Mouse (Mus musculus): ENCODE measurements around the gene Smco3. TPM values are rescaled to one million over a fixed set of nuclear protein-coding genes. Genes with fewer than 3 reads are reported as not detected.
A peak's percentile ranks its signal among the peaks of the same experiment; 100 is the strongest.
"Not testable (repeated sequence)": the region's sequence is repeated elsewhere in the genome, so short reads cannot be mapped to it uniquely, and the experiment has no call there.

Gene Smco3
- total RNA-seq, 2 experiments from 2014 or later, result 2.1 to 4.2 TPM

GRCm38 (mm10) chr6:136808631-136809046, 26.6 kb downstream of the Smco3 start:
- intact Hi-C loops (cut with DNase I), result no loop called here
- DNase-seq (ENCODE audit: low spot score in 2 of 2), result peak; percentile 45 to 60

DNA sequence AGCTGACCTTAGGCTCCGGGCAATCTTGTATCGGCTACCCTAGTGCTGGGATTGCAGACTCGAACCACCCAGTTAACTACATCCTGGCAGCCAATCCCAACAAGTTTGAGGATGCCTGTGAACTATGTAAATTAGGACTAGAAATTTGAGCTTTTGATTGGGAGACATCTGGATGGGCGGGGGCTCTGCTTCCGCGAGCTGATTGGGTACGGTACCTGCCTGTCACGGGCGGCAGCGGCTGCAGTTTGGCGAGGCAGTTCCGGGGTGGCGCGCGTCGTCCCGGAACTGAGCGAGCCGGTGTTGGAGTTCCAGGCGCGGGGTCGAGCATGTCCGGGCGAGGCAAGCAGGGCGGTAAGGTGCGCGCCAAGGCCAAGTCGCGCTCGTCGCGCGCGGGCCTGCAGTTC, 27.2 kb downstream of the Smco3 start, which contains the start of gene H2afj:
Gene H2afj (plus strand): TSS at position 231 of the 404 bp plus-strand sequence.
- intact Hi-C loops (cut with DNase I), result no loop called here

DNA sequence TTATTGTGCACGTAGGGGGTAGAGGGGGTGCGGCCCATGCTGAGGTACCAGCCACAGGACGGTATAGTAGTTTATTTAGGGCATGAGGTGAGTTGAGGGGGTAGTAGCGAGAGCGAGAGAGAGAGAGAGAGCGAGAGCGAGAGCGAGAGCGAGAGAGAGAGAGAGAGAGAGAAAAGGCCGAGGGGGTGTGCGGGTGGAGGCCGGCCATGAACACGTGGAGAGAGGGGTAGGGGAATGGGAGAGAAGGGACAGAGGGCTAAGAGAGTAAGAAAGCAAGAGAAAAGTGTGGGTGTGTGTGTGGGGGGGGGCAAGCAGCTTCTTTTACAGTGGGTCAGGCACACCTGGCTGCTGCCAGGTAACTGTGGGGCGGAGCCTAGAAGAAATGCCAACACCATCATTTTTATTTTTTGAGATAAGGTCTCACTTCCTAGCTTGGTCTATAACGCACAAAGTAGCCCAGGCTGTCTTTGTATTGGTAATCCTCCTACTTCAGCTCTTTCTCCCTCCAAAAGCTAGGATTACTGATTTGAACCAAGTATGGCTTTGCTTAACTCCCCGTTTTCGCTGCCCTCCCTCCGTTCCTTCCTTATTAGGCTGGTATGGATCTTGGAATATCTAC, 27.7 kb downstream of the Smco3 start:
- intact Hi-C loops (cut with DNase I), result no loop called here
- DNase-seq (ENCODE audit: low spot score in 2 of 2), result no peak

More for the DNA sequence above, 27.2 kb downstream of the Smco3 start, which contains the start of gene H2afj:
- peak; percentile 98 for DNase-seq (ENCODE audit: low spot score in 2 of 2)

DNA sequence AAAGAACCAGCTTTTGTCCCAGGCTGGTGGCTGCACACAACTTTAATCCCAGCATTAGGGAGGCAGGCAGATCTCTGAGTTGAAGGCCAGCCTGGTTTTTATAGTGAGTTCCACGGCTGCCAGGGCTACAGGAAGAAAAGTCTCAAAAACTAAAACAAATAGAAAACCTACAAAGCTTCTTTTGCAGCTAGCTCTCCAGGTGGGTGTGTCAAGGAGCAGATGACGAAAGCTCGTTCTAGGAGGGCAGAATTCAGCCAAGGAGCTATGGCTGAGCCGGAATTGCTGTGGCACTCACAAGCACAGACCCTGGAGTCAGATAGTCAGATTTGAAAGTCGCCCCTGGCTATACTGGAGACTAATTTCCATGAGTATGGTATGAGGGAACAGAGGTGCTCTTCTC, 28.4 kb downstream of the Smco3 start:
- intact Hi-C loops (cut with DNase I), result no loop called here

GRCm38 (mm10) chr6:136805409-136805775, 29.9 kb downstream of the Smco3 start:
- intact Hi-C loops (cut with DNase I), result no loop called here
- DNase-seq (ENCODE audit: low spot score in 2 of 2), result no peak

More for the DNA sequence above, 28.4 kb downstream of the Smco3 start:
- no peak for DNase-seq (ENCODE audit: low spot score in 2 of 2)

DNA sequence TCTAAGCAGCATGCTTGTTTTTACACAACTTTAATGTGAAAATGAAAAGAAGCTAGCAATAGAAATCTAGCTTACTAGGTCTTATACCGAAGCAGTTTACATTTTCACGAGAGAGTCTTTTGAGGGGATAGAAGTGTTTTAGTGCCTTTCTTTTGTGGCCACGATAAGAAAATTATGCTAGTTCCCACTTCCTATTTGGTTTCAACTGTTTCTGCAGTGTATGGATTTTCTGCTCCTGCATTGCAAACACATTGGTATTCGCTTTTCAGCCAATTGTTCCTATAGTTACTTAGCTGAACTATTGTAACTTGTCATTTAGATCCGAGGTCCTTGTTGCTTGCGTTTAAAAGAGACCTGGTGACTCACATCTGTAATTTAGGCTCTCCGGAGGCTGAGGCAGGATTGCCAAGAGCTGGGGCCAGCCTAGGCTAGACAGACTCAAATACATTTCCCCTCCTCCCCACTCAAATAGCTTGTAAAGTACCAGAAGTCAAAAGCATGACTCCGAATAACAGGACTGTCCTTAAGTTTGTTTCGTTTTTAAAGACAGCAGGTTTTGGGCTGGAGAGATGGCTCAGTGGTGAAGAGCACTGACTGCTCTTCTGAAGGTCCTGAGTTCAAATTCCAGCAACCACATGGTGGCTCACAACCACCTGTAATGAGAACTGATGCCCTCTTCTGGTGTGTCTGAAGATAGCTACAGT, 30.4 kb downstream of the Smco3 start:
- intact Hi-C loops (cut with DNase I), result no loop called here
- DNase-seq (ENCODE audit: low spot score in 2 of 2), result no peak

DNA sequence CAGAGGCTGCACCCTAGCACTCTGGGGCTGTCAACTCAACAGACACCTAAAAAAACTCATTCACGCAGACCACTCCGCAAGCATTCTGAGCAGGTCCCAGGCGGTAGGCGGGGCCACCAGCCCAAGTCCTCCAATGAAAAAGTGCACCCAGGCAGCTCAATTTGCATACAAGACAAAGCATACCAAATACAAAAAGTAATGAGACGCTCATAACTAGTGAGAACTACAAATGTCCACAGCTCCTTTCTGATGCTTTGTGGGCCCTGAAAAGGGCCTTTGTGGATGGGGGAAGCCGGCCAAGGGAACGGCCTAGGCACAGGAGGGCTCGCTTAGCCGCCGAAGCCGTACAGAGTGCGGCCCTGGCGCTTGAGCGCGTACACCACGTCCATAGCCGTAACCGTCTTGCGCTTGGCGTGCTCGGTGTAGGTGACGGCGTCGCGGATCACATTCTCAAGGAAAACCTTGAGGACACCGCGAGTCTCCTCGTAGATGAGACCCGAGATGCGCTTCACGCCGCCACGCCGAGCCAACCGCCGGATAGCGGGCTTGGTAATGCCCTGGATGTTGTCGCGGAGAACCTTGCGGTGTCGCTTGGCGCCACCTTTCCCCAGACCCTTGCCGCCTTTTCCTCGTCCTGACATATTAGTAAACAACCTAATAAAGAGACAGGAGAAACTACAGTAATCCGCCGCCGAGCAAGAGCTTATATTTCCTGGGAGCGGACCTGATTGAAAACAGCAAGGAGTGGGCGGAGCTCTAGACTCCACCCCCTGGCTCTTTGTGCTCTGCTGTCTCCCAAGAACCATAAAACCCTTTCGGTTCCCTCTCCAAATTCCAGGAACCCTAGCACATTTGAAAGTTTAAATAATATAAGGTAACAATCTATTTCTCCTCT, 31.3 kb downstream of the Smco3 start, which contains the start of gene Hist4h4:
Gene Hist4h4 (minus strand): TSS at position 677 of the 895 bp plus-strand sequence.
- peak; percentile 96 to 98 for DNase-seq (ENCODE audit: low spot score in 2 of 2)
- intact Hi-C loops (cut with DNase I), result no loop called here

DNA sequence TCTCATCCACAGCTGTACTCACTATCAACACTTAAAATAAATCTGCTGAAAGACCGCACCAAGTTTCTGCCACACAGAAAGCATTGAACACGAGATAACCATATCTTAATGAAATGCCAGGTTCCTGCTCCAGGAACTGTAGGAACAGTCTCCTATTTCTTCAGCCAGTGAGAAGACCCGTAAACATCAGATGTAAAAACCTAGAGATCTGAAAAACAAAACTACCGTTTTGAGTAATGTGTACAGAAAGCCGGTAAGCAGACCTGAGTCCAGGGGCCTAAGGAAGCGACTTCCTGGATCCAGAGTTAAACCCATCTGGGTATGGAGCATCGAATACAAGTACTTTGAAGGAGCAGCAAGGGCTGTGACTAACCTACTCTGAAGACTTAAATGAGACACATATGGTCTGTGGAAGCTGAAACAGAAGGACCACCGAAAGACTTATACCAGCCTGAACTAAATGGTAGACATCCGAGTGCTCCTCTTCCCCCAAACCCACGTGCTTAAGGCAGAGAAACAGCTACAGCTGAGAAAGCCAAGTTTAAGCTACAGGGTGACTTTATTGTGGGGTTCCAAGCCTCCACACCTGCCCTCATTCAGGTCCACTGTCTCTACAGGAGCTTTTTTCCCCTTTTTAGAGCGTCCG, 32.0 kb downstream of the Smco3 start:
- DNase-seq (ENCODE audit: low spot score in 2 of 2), result no peak
- intact Hi-C loops (cut with DNase I), result no loop called here

DNA sequence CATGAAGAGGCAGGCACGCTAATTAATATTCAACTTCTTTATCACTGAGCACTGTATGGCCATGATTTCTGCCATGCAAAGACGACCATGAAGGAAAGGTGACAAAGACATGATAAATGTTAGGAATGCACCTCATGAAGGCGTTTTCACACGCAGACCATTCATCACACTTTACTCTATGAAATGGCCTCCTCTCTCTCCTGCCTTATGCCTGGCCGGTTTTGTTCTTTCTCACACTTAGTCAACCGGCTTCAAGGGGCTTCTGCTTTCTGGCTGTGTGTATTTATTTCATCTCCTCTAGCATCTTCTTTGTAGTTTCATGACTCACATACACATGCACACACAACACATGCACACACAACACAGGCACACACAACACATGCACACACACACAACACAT, 34.0 kb downstream of the Smco3 start:
- no peak for DNase-seq (ENCODE audit: low spot score in 2 of 2)
- intact Hi-C loops (cut with DNase I), result no loop called here

GRCm38 (mm10) chr6:136800710-136801109, 34.5 kb downstream of the Smco3 start:
- DNase-seq (ENCODE audit: low spot score in 2 of 2), result no peak
- intact Hi-C loops (cut with DNase I), result no loop called here

DNA sequence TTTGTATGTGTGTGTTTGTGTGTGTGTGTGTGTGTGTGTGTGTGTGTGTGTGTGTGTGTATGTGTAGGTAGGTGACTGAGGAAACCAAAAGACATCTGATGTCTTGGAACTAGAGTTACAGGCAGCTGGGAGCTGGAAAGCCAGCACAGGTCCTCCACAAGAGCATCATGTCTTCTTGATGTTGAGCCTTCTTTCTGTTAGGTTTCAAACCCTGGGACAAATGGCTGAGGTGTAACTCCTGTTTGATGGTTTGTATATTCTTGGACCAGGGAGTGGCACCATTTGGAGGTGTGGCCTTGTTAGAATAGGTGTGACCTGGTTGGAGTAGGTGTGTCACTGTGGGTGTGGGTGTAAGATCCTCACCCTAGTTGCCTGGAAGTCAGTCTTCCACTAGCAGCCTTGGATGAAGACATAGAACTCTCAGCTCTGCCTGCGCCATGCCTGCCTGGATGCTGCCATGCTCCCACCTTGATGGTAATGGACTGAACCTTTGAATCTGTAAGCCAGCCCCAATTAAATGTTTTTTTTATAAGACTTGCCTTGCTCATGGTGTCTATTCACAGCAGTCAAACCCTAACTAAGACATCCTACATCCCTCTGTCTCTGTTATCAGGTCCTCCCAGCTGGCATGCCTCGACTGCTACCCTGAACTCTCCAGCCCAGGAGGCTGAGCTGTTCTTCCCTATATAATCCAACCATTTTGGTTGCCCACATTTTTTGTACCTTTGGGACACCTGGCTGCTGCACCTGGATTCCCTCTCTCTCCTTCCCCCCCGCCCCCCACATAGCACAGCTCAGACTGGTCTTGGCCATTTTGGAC, 37.2 kb downstream of the Smco3 start:
- DNase-seq (ENCODE audit: low spot score in 2 of 2); intact Hi-C loops (cut with DNase I): not testable (repeated sequence)

DNA sequence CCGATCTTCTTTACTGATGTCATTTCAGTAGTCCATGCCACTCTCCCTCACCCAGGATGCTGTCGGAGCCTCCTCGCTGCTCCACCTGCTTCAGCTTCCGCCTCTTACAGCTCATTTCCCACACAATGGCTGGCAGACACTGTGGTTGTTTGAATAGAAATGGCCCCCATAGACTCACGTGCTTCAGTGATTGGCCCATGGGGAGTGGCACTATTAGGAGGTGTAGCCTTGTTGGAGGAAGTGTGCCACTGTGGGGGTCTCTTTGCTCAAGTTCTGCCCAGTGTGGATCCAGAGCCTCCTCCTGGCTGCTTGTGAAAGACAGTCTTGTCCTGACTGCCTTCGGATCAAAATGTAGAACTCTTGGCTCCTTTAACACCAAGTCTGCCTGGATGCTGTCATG, 39.4 kb downstream of the Smco3 start:
- no peak for DNase-seq (ENCODE audit: low spot score in 2 of 2)
- intact Hi-C loops (cut with DNase I), result no loop called here

- intact Hi-C loops (cut with DNase I), result no loop called here
- DNase-seq (ENCODE audit: low spot score in 2 of 2), result no peak
These were observed 40.1 kb downstream of the Smco3 start for GRCm38 (mm10) chr6:136795110-136795509.

GRCm38 (mm10) chr6:136793831-136794525, 41.3 kb downstream of the Smco3 start:
- intact Hi-C loops (cut with DNase I), result no loop called here

DNA sequence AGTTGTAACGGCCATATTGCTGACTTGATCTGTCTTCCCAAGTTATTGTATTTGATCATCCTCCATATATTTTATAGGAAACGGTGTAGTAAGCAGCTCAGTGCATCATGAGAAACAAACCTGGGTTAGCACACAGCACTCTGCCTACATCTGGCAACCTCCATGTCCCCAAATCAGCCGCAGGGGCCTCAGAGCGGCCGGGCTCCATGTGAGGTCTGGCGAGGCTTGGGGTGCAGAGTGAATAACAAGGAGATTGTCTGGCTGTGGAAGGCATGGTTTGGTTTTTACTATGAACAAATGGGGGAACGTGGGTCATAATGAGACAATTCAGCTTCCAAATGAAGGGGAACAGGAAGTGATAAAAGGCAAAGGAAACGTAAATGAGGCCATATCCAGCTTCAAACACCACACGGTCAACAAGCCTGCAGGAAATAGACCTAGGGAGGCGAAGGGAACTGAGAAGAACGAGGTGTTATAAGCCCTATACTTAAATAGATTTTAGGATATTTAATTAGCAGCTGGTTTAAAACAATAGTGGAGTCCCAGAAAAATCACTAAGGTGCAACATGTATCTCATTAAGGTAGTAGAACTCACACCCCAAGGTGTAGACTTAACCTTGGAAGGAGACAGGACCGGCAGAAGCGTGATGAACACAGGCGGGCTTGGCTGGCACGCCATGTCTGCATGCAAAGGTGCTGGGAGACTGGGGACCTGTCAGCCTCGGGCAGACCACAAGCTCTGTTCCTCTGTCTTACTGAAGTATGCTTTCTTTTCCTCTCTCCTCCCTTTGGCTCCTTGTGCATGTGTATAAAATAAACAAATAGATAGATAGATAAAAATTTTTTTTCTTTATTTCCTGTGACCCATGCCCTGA, 42.1 kb downstream of the Smco3 start:
- intact Hi-C loops (cut with DNase I), result no loop called here
- DNase-seq (ENCODE audit: low spot score in 2 of 2), result no peak

More at GRCm38 (mm10) chr6:136793831-136794525, 41.3 kb downstream of the Smco3 start:
- no peak for DNase-seq (ENCODE audit: low spot score in 2 of 2)

- intact Hi-C loops (cut with DNase I), result no loop called here
- DNase-seq (ENCODE audit: low spot score in 2 of 2), result no peak
These were observed 45.8 kb downstream of the Smco3 start for GRCm38 (mm10) chr6:136789391-136789971.

GRCm38 (mm10) chr6:136782761-136783160, 52.5 kb downstream of the Smco3 start:
- intact Hi-C loops (cut with DNase I), result no loop called here

More at GRCm38 (mm10) chr6:136782761-136783160, 52.5 kb downstream of the Smco3 start:
- DNase-seq (ENCODE audit: low spot score in 2 of 2), result peak; percentile 59 to 84

Data from left cerebral cortex, postnatal 14 days (tissue).